Mouse (Mus musculus) small intestine, adult 10 weeks (tissue): Measurements from ENCODE around the gene Cyp2a12. TPM values are rescaled to one million over a fixed set of nuclear protein-coding genes. Genes with fewer than 3 reads are reported as not detected.

Source experiments
- polyA plus RNA-seq: library from polyadenylated mRNA; stranded (reverse); fragments of 350-450 nt; fragmentation: Illumina TruSeq; extraction: RNeasy Lipid Tissue Mini Kit (QIAGEN cat#74804); gene quantifications from one replicate; pipeline ENCODE4 v1.2.3, GENCODE M21; 2014; ENCODE audit warnings: low replicate concordance

Gene Cyp2a12
- 1.1 TPM for polyA plus RNA-seq

DNA sequence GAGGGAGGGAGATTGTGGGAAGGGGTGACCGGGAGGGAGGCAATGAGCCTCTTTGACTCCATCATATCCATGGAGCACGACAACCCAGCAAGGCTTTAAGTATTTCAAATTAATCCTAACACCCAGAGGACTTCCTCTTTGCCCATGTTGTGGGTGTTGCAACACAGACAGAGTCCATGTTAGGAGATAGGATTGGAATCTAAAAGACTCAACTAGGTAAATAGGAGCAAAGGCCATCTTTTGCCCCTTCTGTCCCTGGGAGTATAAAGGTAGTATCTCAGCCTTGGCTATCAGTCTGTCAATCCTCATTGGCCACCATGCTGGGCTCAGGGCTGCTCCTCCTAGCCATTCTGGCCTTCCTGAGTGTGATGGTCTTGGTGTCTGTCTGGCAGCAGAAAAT, at the start of gene Cyp2a12:
Cyp2a12 (plus strand) TSS at position 293 of the 400 bp plus-strand sequence.

Other genes starting within 250 kb of the Cyp2a12 start
- not detected for gene Cyp2g1, start 220.2 kb upstream of the Cyp2a12 start, polyA plus RNA-seq
- 1.5 TPM for gene Cyp2a5, start 193.8 kb upstream of the Cyp2a12 start, polyA plus RNA-seq
- gene Cyp2a22, start 89.7 kb upstream of the Cyp2a12 start, polyA plus RNA-seq: not detected
- gene Cyp2f2, start 90.8 kb downstream of the Cyp2a12 start, polyA plus RNA-seq: not detected
- not detected for gene Cyp2t4, start 124.6 kb downstream of the Cyp2a12 start, polyA plus RNA-seq
- gene Egln2, start 137.7 kb downstream of the Cyp2a12 start, polyA plus RNA-seq: 4.3 TPM
- gene Rab4b, start 149.8 kb downstream of the Cyp2a12 start, polyA plus RNA-seq: 2.8 TPM
- gene Gm21983, start 152.0 kb downstream of the Cyp2a12 start, polyA plus RNA-seq: not detected
- gene Mia, start 152.1 kb downstream of the Cyp2a12 start, polyA plus RNA-seq: not detected
- 4.9 TPM for gene BC024978, start 166.7 kb downstream of the Cyp2a12 start, polyA plus RNA-seq
- 2.3 TPM for gene Snrpa, start 167.2 kb downstream of the Cyp2a12 start, polyA plus RNA-seq
- 0.45 TPM for gene Itpkc, start 199.6 kb downstream of the Cyp2a12 start, polyA plus RNA-seq
- not detected for gene Coq8b, start 203.9 kb downstream of the Cyp2a12 start, polyA plus RNA-seq
- gene Numbl, start 229.4 kb downstream of the Cyp2a12 start, polyA plus RNA-seq: 0.07 TPM